Mouse (Mus musculus): ENCODE measurements around the gene Atp6v0b. TPM values are rescaled to one million over a fixed set of nuclear protein-coding genes. Genes with fewer than 3 reads are reported as not detected.

The Atp6v0b gene
- polyA plus RNA-seq, 1 experiment from 2014 or later, result 626 TPM

GRCm38 (mm10) chr4:117834457-117834844, 52.7 kb downstream of the Atp6v0b start, which contains the start of gene Slc6a9:
TSS of gene Slc6a9 (plus strand) at chr4:117834506.
- Histone ChIP-seq H3K36me3 (no peaks in the 10 kb centered on the region), H3K27ac (replicated peaks) (peak within 1 kb of the TSS; percentile 95), H3K27me3 (replicated peaks) (0 out of 2 replicates have a peak, but pooled peaks cover 11% of the 10 kb centered on the region), H3K9ac (replicated peaks) (peak within 1 kb of the TSS; percentile 87), H3K9me3 (replicated peaks) (no peaks in the 10 kb centered on the region), H3K4me1 (peaks cover 32% of the 10 kb centered on the region), H3K4me3 (replicated peaks) (peak within 1 kb of the TSS; percentile 87), H3K4me2 (peak within 1 kb of the TSS; percentile 87)
- 25% methylated on average over 3 of the region's 3 CpGs for WGBS
- no peak for ATAC-seq (ENCODE audit: low FRiP score)

Other genes with a start within 250 kb of the Atp6v0b start
- 70.7 and 73.1 TPM in 2 replicates for gene Dmap1, start 205.1 kb downstream of the Atp6v0b start, polyA plus RNA-seq (2015; fragmentation: Nextera tagmentation; extraction: Ambion mirVana)
- gene Gm12845, start 162.9 kb downstream of the Atp6v0b start, polyA plus RNA-seq (2015; fragmentation: Nextera tagmentation; extraction: Ambion mirVana), result not detected in 2 replicates
- gene Klf17, start 121.7 kb downstream of the Atp6v0b start, polyA plus RNA-seq (2015; fragmentation: Nextera tagmentation; extraction: Ambion mirVana), result not detected in 2 replicates
- 51.5 and 52.5 TPM in 2 replicates for gene Slc6a9, start 52.8 kb downstream of the Atp6v0b start, polyA plus RNA-seq (2015; fragmentation: Nextera tagmentation; extraction: Ambion mirVana)
- 1.4 and 1.6 TPM in 2 replicates for gene Ccdc24, start 14.8 kb downstream of the Atp6v0b start, polyA plus RNA-seq (2015; fragmentation: Nextera tagmentation; extraction: Ambion mirVana)
- 49.6 and 58.6 TPM in 2 replicates for gene B4galt2, start 3.8 kb downstream of the Atp6v0b start, polyA plus RNA-seq (2015; fragmentation: Nextera tagmentation; extraction: Ambion mirVana)
- 21.3 and 21.8 TPM in 2 replicates for gene Dph2, start 4.7 kb upstream of the Atp6v0b start, polyA plus RNA-seq (2015; fragmentation: Nextera tagmentation; extraction: Ambion mirVana)
- gene Ipo13, start 27.7 kb upstream of the Atp6v0b start, polyA plus RNA-seq (2015; fragmentation: Nextera tagmentation; extraction: Ambion mirVana), result 56.9 and 59.3 TPM in 2 replicates
- gene Artn, start 42.4 kb upstream of the Atp6v0b start, polyA plus RNA-seq (2015; fragmentation: Nextera tagmentation; extraction: Ambion mirVana), result 1.1 and 2.3 TPM in 2 replicates
- gene St3gal3, start 247.6 kb upstream of the Atp6v0b start, polyA plus RNA-seq (2015; fragmentation: Nextera tagmentation; extraction: Ambion mirVana), result 13.8 and 18.3 TPM in 2 replicates

Data from neural tube, embryonic 15.5 days (tissue).